Mouse (Mus musculus): Measurements from ENCODE around the gene Txndc2. TPM values are rescaled to one million over a fixed set of nuclear protein-coding genes. Genes with fewer than 3 reads are reported as not detected.

Gene Txndc2
- polyA plus RNA-seq, 1 experiment from 2014 or later = not detected

DNA sequence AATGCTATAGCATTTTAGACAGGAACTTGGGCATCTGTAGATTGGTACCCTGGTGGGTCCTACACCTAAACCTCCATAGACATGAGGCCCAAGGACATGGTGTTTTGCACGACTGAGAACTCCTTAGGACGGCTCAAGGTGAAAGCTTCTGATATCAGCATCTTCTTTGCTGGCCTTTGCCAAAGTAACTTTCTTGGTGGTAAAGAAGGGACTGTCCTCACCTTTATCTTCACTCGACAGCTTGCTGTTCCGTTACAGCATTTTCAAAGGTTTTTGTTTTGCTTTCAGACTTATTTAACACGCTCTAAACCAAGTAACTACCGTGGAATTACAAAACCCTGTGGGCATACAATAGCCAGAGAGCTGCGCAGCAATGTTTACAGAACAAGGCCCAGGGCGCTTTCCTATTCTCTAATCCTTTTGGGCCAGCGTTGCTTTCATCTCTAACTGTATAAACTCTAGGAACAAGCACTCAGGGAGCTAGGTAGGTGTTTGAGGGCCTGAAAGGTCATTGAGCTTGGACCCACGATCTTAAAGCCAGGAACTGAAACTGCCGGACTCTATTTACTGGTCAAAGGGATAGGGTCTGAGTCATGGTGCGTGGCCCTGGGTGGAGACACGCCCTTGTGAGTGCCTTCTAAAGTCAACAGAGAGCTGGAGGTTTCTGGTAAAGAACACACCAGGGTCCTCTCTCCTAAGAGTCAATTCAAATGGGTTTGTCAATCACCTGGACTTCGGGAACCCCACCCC lies 21.5 kb upstream of the Txndc2 start:
- H3K36me3 ChIP-seq (ENCODE audit: control insufficient read depth, insufficient read depth, low read length) = no peaks in the 10 kb centered on the region
- 89% methylated on average over 14 of the region's 14 CpGs for WGBS
- no peak for ATAC-seq (ENCODE audit: insufficient number of reproducible peaks, low FRiP score, low TSS enrichment, low read depth)
- no peak overlapping the region for H3K27ac ChIP-seq (replicated peaks; ENCODE audit: low read depth, low read length)
- no peak overlapping the region for H3K4me2 ChIP-seq (ENCODE audit: low read depth, severe bottlenecking)
- H3K9ac ChIP-seq (ENCODE audit: low read length) = no peak overlapping the region
- no peak for DNase-seq (ENCODE audit: low spot score)
- H3K27me3 ChIP-seq (ENCODE audit: control insufficient read depth, insufficient read depth, low read length) = no peaks in the 10 kb centered on the region
- no peaks in the 10 kb centered on the region for H3K4me1 ChIP-seq (ENCODE audit: control insufficient read depth, insufficient read depth, low read length)
- no peaks in the 10 kb centered on the region for H3K9me3 ChIP-seq (ENCODE audit: control insufficient read depth, low read length)
- H3K4me3 ChIP-seq (ENCODE audit: low read depth, low read length) = no peak overlapping the region

DNA sequence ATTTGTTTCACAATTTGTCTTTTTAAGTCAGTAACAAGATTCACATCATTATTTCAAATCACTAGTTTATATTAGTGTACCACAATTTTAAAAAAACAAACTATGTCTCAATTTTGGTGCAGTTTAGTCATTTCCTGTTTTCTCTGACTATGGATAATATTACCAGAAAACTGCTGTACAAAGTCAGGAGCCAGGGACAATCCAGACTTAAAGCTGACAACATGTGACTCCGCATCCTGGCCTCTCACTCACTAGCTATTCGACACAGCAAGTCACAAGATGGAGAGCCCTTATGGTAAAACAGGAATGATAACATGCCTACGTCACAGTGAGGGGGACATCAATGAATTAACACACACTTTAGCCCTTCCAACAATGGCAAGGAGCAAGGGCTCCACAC lies 20.7 kb upstream of the Txndc2 start:
- Histone ChIP-seq H3K27ac (replicated peaks; ENCODE audit: low read depth, low read length) (no peak overlapping the region), H3K27me3 (ENCODE audit: control insufficient read depth, insufficient read depth, low read length) (no peaks in the 10 kb centered on the region), H3K4me3 (ENCODE audit: low read depth, low read length) (no peak overlapping the region), H3K4me2 (ENCODE audit: low read depth, severe bottlenecking) (no peak overlapping the region), H3K9me3 (ENCODE audit: control insufficient read depth, low read length) (no peaks in the 10 kb centered on the region), H3K4me1 (ENCODE audit: control insufficient read depth, insufficient read depth, low read length) (no peaks in the 10 kb centered on the region), H3K9ac (ENCODE audit: low read length) (no peak overlapping the region), H3K36me3 (ENCODE audit: control insufficient read depth, insufficient read depth, low read length) (no peaks in the 10 kb centered on the region)
- ATAC-seq (ENCODE audit: insufficient number of reproducible peaks, low FRiP score, low TSS enrichment, low read depth) (no peak), DNase-seq (ENCODE audit: low spot score) (no peak)
- WGBS = 89% methylated on average over 3 of the region's 3 CpGs

DNA sequence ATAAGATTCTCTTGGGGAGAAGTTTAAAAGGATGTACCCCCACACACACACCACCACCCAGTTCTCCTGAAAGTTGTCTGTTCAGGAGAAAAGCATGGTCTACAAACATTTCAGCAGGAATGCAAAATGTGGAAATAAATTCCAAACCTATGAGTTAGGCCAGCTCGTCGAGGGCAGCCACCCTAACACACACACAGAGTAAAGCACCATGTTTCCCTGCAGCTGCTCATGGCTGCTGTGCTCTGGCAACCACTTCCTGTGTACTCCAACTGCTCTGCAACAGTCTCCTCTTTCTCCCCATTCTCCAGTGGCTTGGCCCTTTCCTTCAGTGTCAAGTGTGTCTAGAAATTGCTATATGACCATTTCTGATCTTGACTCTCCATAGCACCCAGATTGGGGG lies 16.4 kb upstream of the Txndc2 start:
- H3K27ac ChIP-seq (replicated peaks; ENCODE audit: low read depth, low read length) = no peak overlapping the region
- no peaks in the 10 kb centered on the region for H3K36me3 ChIP-seq (ENCODE audit: control insufficient read depth, insufficient read depth, low read length)
- H3K4me2 ChIP-seq (ENCODE audit: low read depth, severe bottlenecking) = no peak overlapping the region
- H3K27me3 ChIP-seq (ENCODE audit: control insufficient read depth, insufficient read depth, low read length) = no peaks in the 10 kb centered on the region
- H3K9ac ChIP-seq (ENCODE audit: low read length) = no peak overlapping the region
- ATAC-seq (ENCODE audit: insufficient number of reproducible peaks, low FRiP score, low TSS enrichment, low read depth) (no peak), DNase-seq (ENCODE audit: low spot score) (no peak)
- H3K4me3 ChIP-seq (ENCODE audit: low read depth, low read length) = no peak overlapping the region
- no peaks in the 10 kb centered on the region for H3K4me1 ChIP-seq (ENCODE audit: control insufficient read depth, insufficient read depth, low read length)
- WGBS = 88% methylated on average over 2 of the region's 2 CpGs
- H3K9me3 ChIP-seq (ENCODE audit: control insufficient read depth, low read length) = no peaks in the 10 kb centered on the region

DNA sequence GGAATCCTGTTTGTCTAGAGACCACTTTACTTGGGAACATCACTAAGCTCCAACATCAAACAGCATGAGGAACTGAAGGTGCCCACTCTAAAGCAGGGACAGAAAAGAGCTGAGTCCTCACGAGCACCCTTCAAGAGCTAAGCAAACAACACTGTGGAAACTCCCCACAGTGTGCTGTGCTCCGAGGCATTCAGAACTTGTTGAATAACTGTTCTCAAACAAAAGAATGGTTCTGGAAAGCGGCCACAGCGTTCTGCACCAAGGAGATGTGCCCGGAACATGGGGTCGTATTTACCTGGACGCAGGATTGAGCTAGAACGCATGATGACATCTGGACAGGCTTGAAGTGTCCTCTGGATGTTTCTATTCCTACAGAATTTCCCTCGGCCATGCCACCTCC lies 16.0 kb upstream of the Txndc2 start:
- Histone ChIP-seq H3K4me1 (ENCODE audit: control insufficient read depth, insufficient read depth, low read length) (no peaks in the 10 kb centered on the region), H3K4me3 (ENCODE audit: low read depth, low read length) (no peak overlapping the region), H3K27me3 (ENCODE audit: control insufficient read depth, insufficient read depth, low read length) (no peaks in the 10 kb centered on the region), H3K9me3 (ENCODE audit: control insufficient read depth, low read length) (no peaks in the 10 kb centered on the region), H3K27ac (replicated peaks; ENCODE audit: low read depth, low read length) (no peak overlapping the region), H3K36me3 (ENCODE audit: control insufficient read depth, insufficient read depth, low read length) (no peaks in the 10 kb centered on the region), H3K9ac (ENCODE audit: low read length) (no peak overlapping the region), H3K4me2 (ENCODE audit: low read depth, severe bottlenecking) (no peak overlapping the region)
- WGBS = 91% methylated on average over 9 of the region's 9 CpGs
- DNase-seq (ENCODE audit: low spot score) = no peak
- ATAC-seq (ENCODE audit: insufficient number of reproducible peaks, low FRiP score, low TSS enrichment, low read depth) = no peak

DNA sequence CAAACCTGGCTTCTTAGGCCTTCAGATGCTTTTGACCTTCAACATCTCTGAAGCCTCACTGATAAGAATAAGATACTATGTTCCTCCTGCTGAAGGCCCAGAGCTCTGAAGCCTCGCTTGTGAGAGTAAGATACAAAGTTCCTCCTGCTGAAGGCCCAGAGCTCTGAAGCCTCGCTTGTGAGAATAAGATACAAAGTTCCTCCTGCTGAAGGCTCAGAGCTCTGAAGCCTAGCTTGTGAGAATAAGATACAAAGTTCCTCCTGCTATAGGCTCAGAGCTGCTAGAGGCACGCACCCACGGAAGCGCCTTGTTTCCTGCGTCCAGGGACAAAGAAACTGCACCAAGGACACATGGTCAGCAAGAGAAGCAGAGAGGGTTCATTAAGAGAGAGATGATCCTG lies 14.8 kb upstream of the Txndc2 start:
- Histone ChIP-seq H3K36me3 (ENCODE audit: control insufficient read depth, insufficient read depth, low read length) (no peaks in the 10 kb centered on the region), H3K27me3 (ENCODE audit: control insufficient read depth, insufficient read depth, low read length) (no peaks in the 10 kb centered on the region), H3K4me2 (ENCODE audit: low read depth, severe bottlenecking) (no peak overlapping the region), H3K27ac (replicated peaks; ENCODE audit: low read depth, low read length) (no peak overlapping the region), H3K4me1 (ENCODE audit: control insufficient read depth, insufficient read depth, low read length) (no peaks in the 10 kb centered on the region), H3K4me3 (ENCODE audit: low read depth, low read length) (no peak overlapping the region), H3K9me3 (ENCODE audit: control insufficient read depth, low read length) (no peaks in the 10 kb centered on the region), H3K9ac (ENCODE audit: low read length) (no peak overlapping the region)
- DNase-seq (ENCODE audit: low spot score) = no peak
- ATAC-seq (ENCODE audit: insufficient number of reproducible peaks, low FRiP score, low TSS enrichment, low read depth) = no peak
- 89% methylated on average over 6 of the region's 6 CpGs for WGBS

DNA sequence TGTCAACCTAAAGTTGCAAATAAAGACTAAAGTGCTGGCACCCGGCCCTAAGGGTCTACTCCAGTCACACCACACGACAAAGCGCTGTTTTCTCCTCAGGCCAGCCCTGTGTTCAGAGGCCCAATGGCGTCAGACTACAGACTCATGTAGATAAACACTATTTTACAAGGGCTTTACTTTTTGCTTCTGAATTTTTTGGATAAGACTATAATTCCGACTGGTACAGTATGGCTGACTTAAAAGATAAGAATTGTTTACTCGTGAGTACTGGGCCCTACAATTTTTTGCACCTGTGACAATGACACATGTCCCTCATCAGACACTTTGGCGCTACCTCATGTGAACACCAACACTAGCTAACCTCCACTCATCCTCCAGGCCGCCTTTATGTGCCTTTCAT lies 14.1 kb upstream of the Txndc2 start:
- H3K27ac ChIP-seq (replicated peaks; ENCODE audit: low read depth, low read length) = no peak overlapping the region
- H3K9ac ChIP-seq (ENCODE audit: low read length) = no peak overlapping the region
- WGBS = 90% methylated on average over 8 of the region's 8 CpGs

DNA sequence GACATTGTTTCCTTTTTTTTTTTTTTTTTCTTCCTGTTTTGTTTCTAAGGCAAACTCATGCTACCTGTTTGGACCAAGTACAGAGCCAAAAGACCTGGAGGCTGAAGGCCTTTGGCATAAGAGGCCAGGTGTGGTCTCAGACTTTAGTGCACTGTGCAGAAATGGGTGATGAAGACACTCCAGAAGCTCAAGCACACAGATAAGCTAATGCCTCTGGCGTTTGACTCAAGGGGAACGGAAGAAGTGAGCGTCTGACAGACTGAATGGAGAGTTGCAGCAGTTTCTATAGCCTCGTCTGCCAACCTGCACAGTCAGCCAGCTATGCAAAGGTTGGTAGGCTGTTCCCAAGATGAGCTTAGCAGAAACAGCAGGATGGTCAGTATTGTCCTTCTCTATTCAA lies 13.6 kb upstream of the Txndc2 start:
- Histone ChIP-seq H3K27me3 (ENCODE audit: control insufficient read depth, insufficient read depth, low read length) (no peaks in the 10 kb centered on the region), H3K4me3 (ENCODE audit: low read depth, low read length) (no peak overlapping the region), H3K4me2 (ENCODE audit: low read depth, severe bottlenecking) (no peak overlapping the region), H3K4me1 (ENCODE audit: control insufficient read depth, insufficient read depth, low read length) (no peaks in the 10 kb centered on the region), H3K9me3 (ENCODE audit: control insufficient read depth, low read length) (no peaks in the 10 kb centered on the region), H3K36me3 (ENCODE audit: control insufficient read depth, insufficient read depth, low read length) (no peaks in the 10 kb centered on the region), H3K27ac (replicated peaks; ENCODE audit: low read depth, low read length) (no peak overlapping the region), H3K9ac (ENCODE audit: low read length) (no peak overlapping the region)
- DNase-seq (ENCODE audit: low spot score) (no peak), ATAC-seq (ENCODE audit: insufficient number of reproducible peaks, low FRiP score, low TSS enrichment, low read depth) (no peak)
- WGBS = 87% methylated on average over 4 of the region's 4 CpGs

More for the DNA sequence above, 14.1 kb upstream of the Txndc2 start:
- Histone ChIP-seq H3K4me1 (ENCODE audit: control insufficient read depth, insufficient read depth, low read length) (no peaks in the 10 kb centered on the region), H3K27me3 (ENCODE audit: control insufficient read depth, insufficient read depth, low read length) (no peaks in the 10 kb centered on the region), H3K9me3 (ENCODE audit: control insufficient read depth, low read length) (no peaks in the 10 kb centered on the region), H3K36me3 (ENCODE audit: control insufficient read depth, insufficient read depth, low read length) (no peaks in the 10 kb centered on the region), H3K4me2 (ENCODE audit: low read depth, severe bottlenecking) (no peak overlapping the region), H3K4me3 (ENCODE audit: low read depth, low read length) (no peak overlapping the region)
- no peak for DNase-seq (ENCODE audit: low spot score)
- no peak for ATAC-seq (ENCODE audit: insufficient number of reproducible peaks, low FRiP score, low TSS enrichment, low read depth)

DNA sequence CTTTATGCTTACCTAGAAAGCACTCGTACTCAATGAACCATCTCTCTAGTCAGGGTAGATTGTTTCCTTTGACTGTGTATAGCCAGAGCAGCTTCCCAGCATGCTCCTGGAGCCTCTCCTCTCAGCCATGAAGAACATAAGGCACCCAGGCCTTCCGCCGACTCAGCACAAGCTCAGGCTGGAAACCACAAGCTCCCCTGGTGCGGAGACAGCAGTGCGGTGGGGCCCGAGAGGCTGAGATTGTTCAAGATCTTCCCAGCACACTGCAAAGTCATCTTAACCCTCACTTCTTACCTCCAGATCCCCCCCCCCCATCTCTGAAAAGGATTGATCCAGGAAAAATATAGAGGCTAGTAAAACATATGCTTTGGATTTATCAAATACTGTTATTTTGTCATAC lies 8.6 kb upstream of the Txndc2 start:
- H3K9ac ChIP-seq (ENCODE audit: low read length) = no peak overlapping the region
- no peaks in the 10 kb centered on the region for H3K36me3 ChIP-seq (ENCODE audit: control insufficient read depth, insufficient read depth, low read length)
- 97% methylated on average over 6 of the region's 6 CpGs for WGBS
- ATAC-seq (ENCODE audit: insufficient number of reproducible peaks, low FRiP score, low TSS enrichment, low read depth) (no peak), DNase-seq (ENCODE audit: low spot score) (no peak)
- H3K27ac ChIP-seq (replicated peaks; ENCODE audit: low read depth, low read length) = no peak overlapping the region
- H3K4me2 ChIP-seq (ENCODE audit: low read depth, severe bottlenecking) = no peak overlapping the region
- H3K4me1 ChIP-seq (ENCODE audit: control insufficient read depth, insufficient read depth, low read length) = no peaks in the 10 kb centered on the region
- H3K9me3 ChIP-seq (ENCODE audit: control insufficient read depth, low read length) = no peaks in the 10 kb centered on the region
- no peaks in the 10 kb centered on the region for H3K27me3 ChIP-seq (ENCODE audit: control insufficient read depth, insufficient read depth, low read length)
- H3K4me3 ChIP-seq (ENCODE audit: low read depth, low read length) = no peak overlapping the region

DNA sequence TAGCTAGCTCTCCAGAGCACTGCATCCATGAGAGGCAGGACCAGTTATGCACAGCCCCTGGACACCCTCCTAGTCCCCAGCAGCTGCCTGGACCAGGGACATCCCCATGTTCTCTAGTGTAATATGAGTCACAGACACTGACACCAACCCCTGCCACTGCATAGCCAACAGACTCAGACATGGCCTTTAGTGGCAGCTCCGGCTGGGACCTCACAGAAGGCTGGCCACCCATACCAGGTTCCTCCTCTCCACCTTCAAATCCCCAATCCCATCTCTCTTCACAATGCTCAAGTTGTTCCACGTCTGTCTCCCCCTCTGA lies 7.2 kb upstream of the Txndc2 start:
- no peaks in the 10 kb centered on the region for H3K4me1 ChIP-seq (ENCODE audit: control insufficient read depth, insufficient read depth, low read length)
- H3K27me3 ChIP-seq (ENCODE audit: control insufficient read depth, insufficient read depth, low read length) = no peaks in the 10 kb centered on the region
- ATAC-seq (ENCODE audit: insufficient number of reproducible peaks, low FRiP score, low TSS enrichment, low read depth) = no peak
- H3K9me3 ChIP-seq (ENCODE audit: control insufficient read depth, low read length) = no peaks in the 10 kb centered on the region
- no peak overlapping the region for H3K9ac ChIP-seq (ENCODE audit: low read length)
- no peak for DNase-seq (ENCODE audit: low spot score)
- H3K4me3 ChIP-seq (ENCODE audit: low read depth, low read length) = no peak overlapping the region
- no peak overlapping the region for H3K4me2 ChIP-seq (ENCODE audit: low read depth, severe bottlenecking)
- no peak overlapping the region for H3K27ac ChIP-seq (replicated peaks; ENCODE audit: low read depth, low read length)
- H3K36me3 ChIP-seq (ENCODE audit: control insufficient read depth, insufficient read depth, low read length) = no peaks in the 10 kb centered on the region
- 89% methylated on average over 2 of the region's 2 CpGs for WGBS

Measured in limb, embryonic 11.5 days (tissue).